Mouse (Mus musculus): ENCODE measurements around the gene Yars2. TPM values are rescaled to one million over a fixed set of nuclear protein-coding genes. Genes with fewer than 3 reads are reported as not detected.

Yars2 gene
- total and polyA plus RNA-seq, 3 experiments, result 48.2 to 49.2 TPM; not detected in 1

DNA sequence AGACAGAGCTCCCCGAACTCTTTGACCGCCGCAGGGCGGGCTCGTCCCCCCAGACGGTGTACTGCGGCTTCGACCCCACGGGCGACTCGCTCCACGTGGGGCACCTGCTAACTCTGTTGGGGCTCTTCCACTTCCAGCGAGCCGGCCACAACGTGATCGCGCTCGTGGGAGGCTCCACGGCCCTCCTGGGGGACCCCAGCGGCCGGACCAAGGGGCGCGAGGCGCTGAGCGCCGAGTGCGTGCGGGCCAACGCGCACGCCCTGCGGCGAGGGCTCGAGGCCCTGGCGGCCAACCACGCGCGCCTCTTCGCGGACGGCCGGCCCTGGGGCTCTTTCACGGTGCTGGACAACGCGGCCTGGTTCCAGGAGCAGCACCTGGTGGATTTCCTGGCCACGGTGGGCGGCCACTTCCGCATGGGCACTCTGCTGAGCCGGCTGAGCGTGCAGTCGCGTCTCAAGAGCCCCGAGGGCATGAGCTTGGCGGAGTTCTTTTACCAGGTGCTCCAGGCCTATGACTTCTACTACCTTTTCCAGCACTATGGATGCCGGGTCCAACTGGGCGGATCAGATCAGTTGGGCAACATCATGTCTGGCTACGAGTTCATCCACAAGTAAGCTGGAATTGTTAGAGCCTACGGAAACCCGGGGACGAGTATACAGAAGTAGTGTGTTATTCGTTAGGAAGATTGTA is 518 bp downstream of the Yars2 start:
- no peaks in the 10 kb centered on the region for H3K9me3 ChIP-seq (replicated peaks; ENCODE audit: insufficient read depth, low read length)
- DNase-seq (ENCODE audit: low read depth, low spot score), result peak; percentile 73
- peaks cover 2% of the 10 kb centered on the region in 2 experiments; a peak in 2 of 4 replicates for H3K27me3 ChIP-seq (ENCODE audit: control insufficient read depth in 1 of 2, insufficient read depth in 2 of 2, low read length in 2 of 2)
- H3K4me1 ChIP-seq (ENCODE audit: control insufficient read depth in 1 of 2, insufficient read depth in 2 of 2, low read length in 2 of 2), result no peaks in the 10 kb centered on the region; a peak in 1 of 4 replicates
- peaks cover 22% of the 10 kb centered on the region for H3K79me2 ChIP-seq (ENCODE audit: control insufficient read depth, insufficient read depth, low read length, poor library complexity)
- peak overlapping the region; percentile 75 to 85 for H3K4me3 ChIP-seq (ENCODE audit: control insufficient read depth in 1 of 2, insufficient read depth in 1 of 2, low read depth in 2 of 2, low read length in 2 of 2)
- TF ChIP-seq MXI1 (IDR thresholded peaks at IDR 0.05; ENCODE audit: low read depth, low read length) (peak; percentile 64), MYC (IDR thresholded peaks at IDR 0.05; ENCODE audit: low read depth, low read length) (no peak; the same call in 1 of the 2 replicates), USF2 (IDR thresholded peaks at IDR 0.05; ENCODE audit: borderline replicate concordance in 1 of 2, insufficient read depth in 1 of 2, low read depth in 1 of 2, low read length in 2 of 2) (no peak), ETS1 (IDR thresholded peaks at IDR 0.05; ENCODE audit: low read depth, low read length) (no peak), CTCF (IDR thresholded peaks at IDR 0.05 in 2 of 3, conservative IDR thresholded peaks at IDR 0.05 in 1 of 3; ENCODE audit: control insufficient read depth in 1 of 3, insufficient read depth in 1 of 3, low read depth in 2 of 3, low read length in 3 of 3, poor library complexity in 1 of 3, severe bottlenecking in 1 of 3) (no peak), BHLHE40 (IDR thresholded peaks at IDR 0.05; ENCODE audit: borderline replicate concordance, low read depth, low read length) (no peak), SIN3A (IDR thresholded peaks at IDR 0.05; ENCODE audit: low read length) (peak; percentile 17; the same call in 1 of the 2 replicates), ZMIZ1 (IDR thresholded peaks at IDR 0.05; ENCODE audit: low read depth, low read length) (no peak; the same call in 1 of the 2 replicates), TBP (IDR thresholded peaks at IDR 0.05; ENCODE audit: low read depth, low read length) (no peak), GABPA (IDR thresholded peaks at IDR 0.05; ENCODE audit: low read depth, low read length) (no peak), JUND (IDR thresholded peaks at IDR 0.05; ENCODE audit: low read depth, low read length) (no peak), ZC3H11A (IDR thresholded peaks at IDR 0.05; ENCODE audit: low read depth, low read length) (no peak), E2F4 (IDR thresholded peaks at IDR 0.05; ENCODE audit: borderline replicate concordance, low read depth, low read length) (no peak), ZNF384 (IDR thresholded peaks at IDR 0.05; ENCODE audit: low read depth, low read length) (no peak), CHD1 (IDR thresholded peaks at IDR 0.05; ENCODE audit: low read depth, low read length) (0 out of 2 replicates have a peak, but pooled peaks have one; percentile 7), MAX (IDR thresholded peaks at IDR 0.05; ENCODE audit: low read length) (no peak), ELF1 (IDR thresholded peaks at IDR 0.05; ENCODE audit: low read depth, low read length) (peak; percentile 76), GATA1 (IDR thresholded peaks at IDR 0.05; ENCODE audit: low read depth, low read length) (no peak), UBTF (IDR thresholded peaks at IDR 0.05; ENCODE audit: borderline replicate concordance, insufficient read depth, low read depth, low read length) (no peak), EP300 (IDR thresholded peaks at IDR 0.05; ENCODE audit: low read depth in 1 of 2, low read length in 2 of 2) (no peak)
- H3K36me3 ChIP-seq (ENCODE audit: control insufficient read depth in 1 of 2, insufficient read depth in 2 of 2, low read length in 2 of 2), result peaks cover 5 to 18% of the 10 kb centered on the region in 2 experiments
- peak overlapping the region; percentile 95 for H3K9ac ChIP-seq (ENCODE audit: control insufficient read depth, low read depth, low read length, poor library complexity, severe bottlenecking)
- peak overlapping the region; percentile 62 for H3K27ac ChIP-seq (ENCODE audit: control insufficient read depth, low read depth, low read length)

All from MEL (cell line).